Mouse (Mus musculus): ENCODE results near the gene Uvrag.

GRCm38 (mm10) chr7:98928336-98929025 lies 212.5 kb downstream of the Uvrag start:
- TF ChIP-seq GATA1 (IDR thresholded peaks at IDR 0.05; ENCODE audit: borderline replicate concordance, low read length) (no peak), FLI1 (IDR thresholded peaks at IDR 0.05; ENCODE audit: low read length) (no peak)
